Mouse (Mus musculus): ENCODE results near the gene Fam208b.

DNA sequence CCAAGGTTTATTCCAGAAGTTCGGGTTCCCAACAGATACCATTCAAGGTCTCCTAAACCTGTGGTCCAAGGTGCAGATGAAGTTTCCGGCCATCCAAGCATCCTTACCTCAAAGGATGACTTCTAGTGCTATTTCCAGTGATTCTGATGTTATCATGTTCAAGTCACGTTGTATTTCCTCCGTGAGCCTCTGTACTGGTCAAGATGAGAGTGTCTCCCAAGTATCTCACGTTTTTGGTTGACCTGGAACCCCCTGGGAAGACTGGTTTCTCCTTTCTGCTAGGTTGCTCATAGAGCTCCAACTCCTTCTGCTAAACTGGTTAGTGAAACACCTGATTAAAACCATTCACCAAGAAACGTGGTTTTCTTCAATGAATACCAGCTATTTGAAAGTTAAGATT, 22.2 kb upstream of the Fam208b start:
- no peak for TF ChIP-seq CTCF (IDR thresholded peaks at IDR 0.05; ENCODE audit: insufficient read depth, low read length)
- no peak for TF ChIP-seq POLR2A (IDR thresholded peaks at IDR 0.05; ENCODE audit: borderline replicate concordance, extremely low read depth, low read depth, low read length)
